Mouse (Mus musculus): ENCODE data around the gene Ankrd49. TPM values are rescaled to one million over a fixed set of nuclear protein-coding genes. Genes with fewer than 3 reads are reported as not detected.
A peak's percentile ranks its signal among the peaks of the same experiment; 100 is the strongest.

Ankrd49 gene
- total RNA-seq, 2 experiments from 2014 or later, result 6.1 to 6.5 TPM

DNA sequence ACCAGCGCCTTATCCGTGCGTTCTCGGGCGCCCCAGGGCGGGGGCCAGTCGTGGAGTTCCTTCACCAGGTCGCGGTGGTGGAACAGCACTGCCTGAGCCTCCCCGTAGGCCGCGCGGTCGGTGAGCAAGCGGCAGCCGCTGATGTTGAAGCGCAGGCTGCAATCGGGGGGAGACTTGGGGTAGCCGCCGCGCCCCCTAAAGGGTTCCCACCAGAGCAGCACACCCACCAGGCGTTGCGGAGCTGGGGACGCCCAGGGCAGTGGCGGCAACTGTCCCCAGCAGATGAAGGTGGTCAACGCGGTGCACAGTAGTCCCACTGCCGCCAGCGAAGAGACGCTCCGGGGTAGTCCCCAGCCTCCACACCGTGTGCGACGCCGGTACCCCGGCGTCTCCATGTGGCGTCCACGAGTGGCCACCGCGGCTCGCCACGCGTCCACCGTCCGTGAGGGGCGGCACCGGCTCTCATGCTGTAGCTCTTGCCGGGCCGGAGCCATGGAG lies 33.1 kb downstream of the Ankrd49 start:
- intact Hi-C loops (cut with DNase I), result no loop called here

DNA sequence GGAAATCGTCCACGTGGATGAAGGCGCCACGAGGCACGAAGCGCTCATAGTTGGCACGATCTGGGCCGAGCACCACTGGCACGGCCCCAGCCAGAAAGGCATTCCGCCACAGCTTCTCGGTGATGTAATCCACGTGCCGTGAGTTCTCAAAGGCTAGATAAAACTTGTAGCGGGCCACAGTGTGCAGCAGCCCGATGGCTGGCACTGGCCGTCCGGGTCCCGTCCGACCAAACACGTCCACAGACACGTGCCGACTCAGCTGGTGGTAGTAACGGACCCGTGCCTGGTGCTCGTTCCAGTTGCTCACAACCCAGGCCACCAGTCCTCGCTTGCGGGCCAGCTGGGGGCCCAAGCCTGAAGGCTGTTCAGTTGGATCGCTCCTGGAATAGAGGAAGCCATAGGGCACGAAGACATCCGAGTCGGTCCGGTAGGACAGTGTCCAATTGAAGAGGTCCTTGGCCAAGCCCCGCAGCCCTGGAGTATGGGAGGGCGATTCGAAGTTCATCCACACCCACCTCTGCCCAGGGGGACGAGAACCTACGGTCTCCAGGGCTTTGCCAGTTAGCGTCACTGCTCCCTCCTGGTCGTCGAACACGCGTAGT lies 33.7 kb downstream of the Ankrd49 start:
- no peak for DNase-seq
- intact Hi-C loops (cut with DNase I), result no loop called here

More for the DNA sequence above, 33.1 kb downstream of the Ankrd49 start:
- peak in 1 of 2 experiments; percentile 9 for DNase-seq

DNA sequence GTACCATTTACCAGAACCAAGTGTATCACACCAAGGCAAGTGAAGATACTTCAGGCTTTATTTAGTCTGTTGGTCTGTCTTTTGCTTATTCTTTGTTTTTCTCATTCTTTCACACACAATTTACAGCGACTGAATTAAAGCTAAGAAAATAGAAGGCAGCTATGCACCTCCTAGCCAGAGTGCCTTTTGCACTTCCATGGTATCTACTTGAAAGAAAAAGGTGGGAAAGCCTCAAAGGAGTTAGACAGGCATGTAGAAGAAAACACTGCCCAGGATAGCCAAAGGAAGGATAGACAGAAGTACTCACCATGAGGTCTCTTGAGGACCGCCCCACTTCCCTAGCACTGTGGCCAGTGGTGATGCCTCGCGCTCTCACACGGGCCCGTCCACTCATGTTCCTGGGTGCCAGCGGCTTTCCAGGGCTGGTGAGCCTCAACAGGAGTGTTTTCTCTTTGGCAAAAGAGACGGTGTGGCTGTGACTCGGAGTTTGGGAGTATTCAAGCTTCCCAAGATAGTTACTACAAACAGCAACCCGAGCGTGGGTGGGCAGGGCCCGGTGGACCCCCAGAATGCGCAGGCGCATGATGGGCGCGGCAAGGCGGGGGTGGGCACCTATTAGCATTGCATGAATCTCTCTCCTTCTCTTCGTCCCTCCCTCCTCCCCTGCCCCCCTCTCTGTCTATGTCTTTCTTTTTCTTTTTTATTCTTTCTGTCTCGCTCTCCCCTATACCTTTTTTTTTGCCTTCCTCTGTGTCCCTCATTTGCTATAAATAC lies 44.3 kb downstream of the Ankrd49 start, which contains the start of gene Piwil4:
Gene Piwil4, minus strand, starts transcription at position 583 of the 774 bp plus-strand sequence.
- intact Hi-C loops (cut with DNase I), result no loop called here

DNA sequence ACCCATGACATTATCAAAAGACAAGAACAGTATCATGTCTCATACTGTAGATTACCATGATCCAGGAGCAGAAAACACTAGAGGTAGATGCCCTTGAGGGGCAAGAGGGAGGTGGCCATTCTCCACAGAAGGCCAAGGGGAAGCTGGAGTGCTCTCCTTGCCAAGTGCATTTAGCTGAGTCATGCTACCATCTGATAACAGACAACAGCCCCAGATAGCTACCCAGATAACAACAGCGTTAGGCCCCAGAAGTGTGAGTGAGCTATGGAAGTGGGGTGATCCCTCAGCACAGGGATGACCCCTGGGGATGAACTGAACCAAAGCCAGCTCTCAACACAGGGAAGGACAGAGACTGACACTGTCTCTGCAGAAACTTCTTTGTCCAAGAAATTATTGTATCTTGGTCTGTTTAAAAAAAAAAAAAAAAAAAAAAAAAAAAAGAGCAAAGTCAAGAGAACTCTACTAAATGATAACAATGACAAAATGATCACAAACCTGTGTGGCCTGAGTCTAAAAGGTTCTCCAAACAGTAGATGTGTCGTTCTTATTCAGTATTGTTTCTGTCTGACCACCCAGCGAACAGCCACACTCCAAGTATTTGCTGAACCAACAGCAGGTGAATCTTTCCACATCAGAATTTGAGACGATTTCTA lies 45.0 kb downstream of the Ankrd49 start:
- no peak for DNase-seq
- intact Hi-C loops (cut with DNase I), result no loop called here

More for the DNA sequence above, 44.3 kb downstream of the Ankrd49 start, which contains the start of gene Piwil4:
- no peak for DNase-seq

DNA sequence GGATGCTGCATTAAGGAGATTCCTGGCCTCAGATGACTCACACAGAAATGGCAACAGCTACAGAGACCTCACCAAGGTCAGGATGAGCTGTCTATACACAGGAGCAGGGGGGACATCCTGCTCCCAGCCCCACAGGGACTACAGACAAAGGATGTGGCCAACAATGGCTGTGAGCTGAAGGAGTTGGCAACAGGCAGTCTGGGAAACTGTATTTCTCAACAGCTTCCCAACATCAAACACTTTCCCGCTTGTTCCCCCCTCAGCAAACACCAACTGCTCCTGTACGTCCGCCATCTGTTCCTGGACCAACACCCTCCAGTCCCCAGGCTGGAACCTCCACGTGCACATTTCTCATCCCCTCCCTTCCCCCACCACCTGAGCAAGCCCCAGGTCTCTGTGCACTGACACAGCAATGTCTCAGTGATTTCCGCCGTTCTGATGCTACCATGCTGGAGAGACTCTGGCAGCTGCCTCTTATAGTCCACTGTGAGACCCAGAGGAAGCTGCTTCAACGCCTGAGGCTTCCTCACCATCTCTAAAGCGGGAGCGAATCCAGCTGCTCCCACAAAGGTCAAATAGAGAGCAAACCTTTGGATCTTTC lies 53.6 kb downstream of the Ankrd49 start:
- DNase-seq, result no peak
- intact Hi-C loops (cut with DNase I), result no loop called here

Other genes starting within 250 kb of the Ankrd49 start
- 100 to 1,000 TPM; 276 to 313 TPM for gene Amotl1, start 139.8 kb downstream of the Ankrd49 start, total RNA-seq (2021)
- not detected for gene Piwil4, start 44.1 kb downstream of the Ankrd49 start, total RNA-seq (2021)
- under 1 TPM; 0.17 to 0.26 TPM for gene Fut4, start 32.5 kb downstream of the Ankrd49 start, total RNA-seq (2021)
- not detected for gene 1700012B09Rik, start 13.8 kb downstream of the Ankrd49 start, total RNA-seq (2021)
- gene Mre11a, start 202 bp downstream of the Ankrd49 start, total RNA-seq (2021), result 10 to 100 TPM in 1 of 2 experiments, 1 to 10 TPM in 1; 8.5 to 14.5 TPM
- gene Gpr83, start 75.4 kb upstream of the Ankrd49 start, total RNA-seq (2021), result not detected
- gene Izumo1r, start 119.1 kb upstream of the Ankrd49 start, total RNA-seq (2021), result not detected

Data from gastrocnemius, postnatal 36 days (tissue).